Mouse (Mus musculus) kidney, embryonic 16.5 days (tissue): ENCODE results near the gene Smarcd2. TPM values are rescaled to one million over a fixed set of nuclear protein-coding genes. Genes with fewer than 3 reads are reported as not detected.
A peak's percentile ranks its signal among the peaks of the same experiment; 100 is the strongest.

Experiments used
- ATAC-seq: fragments of 200-750 bp; cut with Nextera tagmentation; 2 replicates; pipeline ENCODE4 v1.8.0; 2017; ENCODE audit warnings: moderate TSS enrichment; ENCODE audit not compliant: low FRiP score, low TSS enrichment
- H3K27ac ChIP-seq: fragments of 300-500 bp; sonication (generic); 2 replicates; pipeline ENCODE4 v1.5.1; 2014; ENCODE audit warnings: low read length
- H3K27me3 ChIP-seq: fragments of 300-500 bp; sonication (generic); 2 replicates; pipeline ENCODE4 v1.6.1; 2014; ENCODE audit warnings: low read length, control low read depth, mixed read lengths; ENCODE audit not compliant: insufficient read depth
- H3K36me3 ChIP-seq: fragments of 300-500 bp; sonication (generic); 2 replicates; pipeline ENCODE4 v1.6.1; 2014; ENCODE audit warnings: low read length, control low read depth, mixed read lengths; ENCODE audit not compliant: insufficient read depth
- H3K4me1 ChIP-seq: fragments of 300-500 bp; sonication (generic); 2 replicates; pipeline ENCODE4 v1.6.1; 2014; ENCODE audit warnings: low read length, control low read depth, mixed read lengths; ENCODE audit not compliant: insufficient read depth
- H3K4me2 ChIP-seq: fragments of 300-500 bp; sonication (generic); replicated peaks from 2 replicates; pipeline ENCODE4 v1.6.1; 2014; ENCODE audit warnings: low read depth, low read length
- H3K4me3 ChIP-seq: fragments of 300-500 bp; sonication (generic); 2 replicates; pipeline ENCODE4 v1.5.1; 2014; ENCODE audit warnings: mild to moderate bottlenecking, low read length
- H3K9ac ChIP-seq: fragments of 300-500 bp; sonication (generic); replicated peaks from 2 replicates; pipeline ENCODE4 v1.6.1; 2014; ENCODE audit warnings: low read length
- H3K9me3 ChIP-seq: fragments of 300-500 bp; sonication (generic); 2 replicates; pipeline ENCODE4 v1.6.1; 2016; ENCODE audit warnings: low read length, control low read depth
- WGBS: fragments of 180-500 bp; shearing (Covaris S2); extraction: QIAGEN DNeasy Blood & Tissue Kit; methylation state at CpG from one replicate; pipeline ENCODE4 v1.1.7; 2014; 5-methylcytosine and 5-hydroxymethylcytosine counted together
- polyA plus RNA-seq: library from polyadenylated mRNA; unstranded; fragments of >200 nt; fragmentation: Nextera tagmentation; extraction: Ambion mirVana; gene quantifications from 2 replicates; pipeline ENCODE4 v1.2.1, GENCODE M21; 2015

Smarcd2 gene
- polyA plus RNA-seq, 1 experiment from 2014 or later: 55.0 TPM

DNA sequence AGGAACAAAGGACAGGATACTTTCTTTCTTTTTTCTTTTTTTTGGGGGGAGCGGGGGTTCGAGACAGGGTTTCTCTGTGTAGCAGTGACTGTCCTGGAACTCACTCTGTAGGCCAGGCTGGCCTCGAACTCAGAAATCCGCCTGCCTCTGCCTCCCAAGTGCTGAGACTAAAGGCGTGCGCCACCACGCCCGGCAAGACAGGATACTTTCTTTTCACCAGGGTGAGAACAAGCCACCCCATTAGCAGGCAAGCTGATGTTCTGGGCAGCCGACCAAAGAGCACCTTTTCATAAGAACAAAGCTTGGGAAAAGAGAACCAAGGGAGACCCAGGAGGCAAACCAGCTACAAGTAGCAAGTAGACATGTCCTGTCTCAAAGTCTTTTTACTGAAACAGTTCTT lies 34.0 kb upstream of the Smarcd2 start:
- no peak overlapping the region for H3K27ac ChIP-seq
- 86% methylated on average over 9 of the region's 9 CpGs for WGBS
- no peaks in the 10 kb centered on the region for H3K27me3 ChIP-seq

DNA sequence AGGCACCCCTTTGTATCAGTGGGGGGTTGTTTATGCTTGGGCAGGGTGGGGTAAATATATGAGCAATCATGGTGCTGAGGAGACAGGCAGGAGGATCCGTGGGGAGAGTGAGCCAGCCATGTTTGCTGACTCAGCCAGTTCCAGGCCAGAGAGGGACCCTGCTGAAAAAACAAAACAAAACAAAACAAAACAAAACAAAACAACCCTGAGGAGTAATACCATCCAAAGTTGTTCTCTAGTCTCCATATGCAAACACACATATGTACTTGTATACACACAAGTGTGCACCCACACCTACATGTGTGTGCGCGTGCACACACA lies 33.3 kb upstream of the Smarcd2 start:
- H3K4me1 ChIP-seq: peaks cover 19% of the 10 kb centered on the region
- no peaks in the 10 kb centered on the region for H3K9me3 ChIP-seq
- H3K27me3 ChIP-seq: no peaks in the 10 kb centered on the region
- WGBS: 83% methylated on average over 3 of the region's 3 CpGs
- no peak for ATAC-seq
- H3K4me2 ChIP-seq: no peak overlapping the region
- no peak overlapping the region for H3K4me3 ChIP-seq
- H3K27ac ChIP-seq: 0 out of 2 replicates have a peak overlapping the region, but pooled peaks have one; percentile 15
- H3K36me3 ChIP-seq: no peaks in the 10 kb centered on the region
- H3K9ac ChIP-seq: no peak overlapping the region

More for the DNA sequence above, 34.0 kb upstream of the Smarcd2 start:
- H3K9me3 ChIP-seq: no peaks in the 10 kb centered on the region
- ATAC-seq: no peak
- H3K4me3 ChIP-seq: no peak overlapping the region
- H3K36me3 ChIP-seq: no peaks in the 10 kb centered on the region
- no peak overlapping the region for H3K4me2 ChIP-seq
- no peak overlapping the region for H3K9ac ChIP-seq
- H3K4me1 ChIP-seq: peaks cover 19% of the 10 kb centered on the region

DNA sequence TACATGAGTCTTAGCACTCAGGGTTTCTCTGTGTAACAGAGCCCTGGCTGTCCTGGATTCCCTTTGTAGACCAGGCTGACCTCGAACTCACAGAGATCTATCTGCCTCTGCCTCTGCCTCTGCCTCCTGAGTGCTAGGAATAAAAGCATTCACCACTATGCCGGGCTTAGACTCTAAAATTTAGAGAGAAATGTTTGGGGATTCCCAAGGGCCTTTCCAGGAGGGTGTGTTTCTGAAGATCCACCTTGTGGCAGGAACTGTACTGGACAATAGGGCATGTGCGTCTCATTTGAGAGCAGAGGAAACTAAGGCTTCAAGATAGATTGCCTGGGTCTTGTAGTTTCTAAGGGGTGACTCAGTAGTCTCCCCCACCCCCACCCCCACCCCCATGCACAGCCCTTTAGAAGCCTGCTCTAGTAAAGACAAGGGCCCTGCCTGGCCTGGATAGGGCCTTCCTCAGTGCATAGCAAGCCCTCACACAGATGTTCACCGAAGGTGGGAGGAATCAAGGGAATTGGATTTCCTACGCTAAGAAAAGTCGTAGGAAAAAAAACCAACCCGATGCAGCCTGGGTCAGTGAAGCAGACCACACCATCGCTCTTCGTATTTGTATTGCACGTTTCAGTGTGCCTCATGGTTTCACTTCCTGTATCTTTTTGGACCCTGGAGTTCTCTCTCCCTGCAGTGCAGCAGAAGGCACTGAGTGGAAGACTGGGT lies 32.7 kb upstream of the Smarcd2 start:
- H3K9me3 ChIP-seq: no peaks in the 10 kb centered on the region
- no peak overlapping the region for H3K4me3 ChIP-seq
- H3K4me2 ChIP-seq: no peak overlapping the region
- H3K27ac ChIP-seq: 0 out of 2 replicates have a peak overlapping the region, but pooled peaks have one; percentile 15
- H3K36me3 ChIP-seq: no peaks in the 10 kb centered on the region
- H3K9ac ChIP-seq: no peak overlapping the region
- 53% methylated on average over 10 of the region's 10 CpGs for WGBS
- H3K4me1 ChIP-seq: peaks cover 19% of the 10 kb centered on the region
- H3K27me3 ChIP-seq: no peaks in the 10 kb centered on the region
- no peak for ATAC-seq

DNA sequence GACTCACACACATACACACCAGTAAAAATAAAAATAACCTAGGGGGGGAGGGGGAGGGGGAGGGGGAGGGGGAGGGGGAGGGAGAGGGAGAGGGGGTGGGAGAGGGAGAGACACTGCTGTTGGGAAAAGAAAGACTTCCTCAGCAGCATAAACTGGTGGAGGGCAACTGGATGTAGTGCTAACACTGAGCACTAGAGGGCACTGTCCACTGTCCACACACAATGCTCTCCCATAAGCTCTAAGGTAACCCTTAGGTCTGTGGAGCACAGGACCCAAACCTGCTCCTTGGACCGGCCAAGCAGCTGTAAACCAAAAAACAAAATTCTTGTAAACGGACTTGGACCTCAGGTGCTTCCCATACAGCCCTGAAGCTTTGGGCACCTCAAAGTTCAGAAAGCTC lies 29.9 kb upstream of the Smarcd2 start:
- Histone ChIP-seq H3K27me3 (no peaks in the 10 kb centered on the region), H3K9ac (no peak overlapping the region), H3K4me3 (no peak overlapping the region), H3K27ac (no peak overlapping the region), H3K4me1 (peaks cover 9% of the 10 kb centered on the region), H3K4me2 (no peak overlapping the region), H3K36me3 (no peaks in the 10 kb centered on the region), H3K9me3 (no peaks in the 10 kb centered on the region)
- peak; percentile 77 for ATAC-seq
- WGBS: 6% methylated on average over 2 of the region's 2 CpGs

GRCm38 (mm10) chr11:106301765-106302164 lies 29.0 kb upstream of the Smarcd2 start, which contains the start of gene Gh:
TSS of gene Gh (minus strand) at chr11:106301865.
- H3K27me3 ChIP-seq: no peaks in the 10 kb centered on the region

DNA sequence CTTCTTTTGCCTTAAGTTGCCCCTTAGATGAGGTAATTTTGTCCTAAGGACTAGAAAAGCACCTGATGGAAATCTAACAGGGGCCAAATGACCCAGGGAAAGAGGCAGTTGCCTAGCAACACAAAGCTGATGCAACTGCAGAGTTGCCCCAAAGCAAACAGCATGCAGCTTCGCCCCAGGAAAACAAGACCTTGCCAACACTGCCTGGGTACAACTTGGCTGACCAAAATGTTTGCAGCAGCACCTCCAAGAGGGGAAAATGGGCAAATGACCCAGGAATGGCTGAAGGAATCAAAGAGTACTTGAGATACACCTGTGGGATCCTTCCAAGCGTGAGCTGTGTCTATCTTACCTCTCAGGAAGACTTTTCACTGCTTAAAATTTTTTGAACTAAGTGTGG lies 19.1 kb upstream of the Smarcd2 start:
- H3K4me1 ChIP-seq: no peaks in the 10 kb centered on the region
- H3K27ac ChIP-seq: no peak overlapping the region
- no peak overlapping the region for H3K9ac ChIP-seq
- no peak overlapping the region for H3K4me3 ChIP-seq
- H3K9me3 ChIP-seq: no peaks in the 10 kb centered on the region
- H3K27me3 ChIP-seq: no peaks in the 10 kb centered on the region
- no peak for ATAC-seq
- no peaks in the 10 kb centered on the region for H3K36me3 ChIP-seq
- 90% methylated on average over 2 of the region's 2 CpGs for WGBS
- H3K4me2 ChIP-seq: no peak overlapping the region

More at GRCm38 (mm10) chr11:106301765-106302164, 29.0 kb upstream of the Smarcd2 start, which contains the start of gene Gh:
- Histone ChIP-seq H3K36me3 (no peaks in the 10 kb centered on the region), H3K4me3 (no peak within 1 kb of the TSS), H3K27ac (no peak within 1 kb of the TSS), H3K9ac (no peak within 1 kb of the TSS), H3K4me1 (peaks cover 5% of the 10 kb centered on the region; the same call in 1 of the 2 replicates), H3K4me2 (no peak within 1 kb of the TSS), H3K9me3 (no peaks in the 10 kb centered on the region)
- no peak for ATAC-seq
- 82% methylated on average over 9 of the region's 9 CpGs for WGBS

DNA sequence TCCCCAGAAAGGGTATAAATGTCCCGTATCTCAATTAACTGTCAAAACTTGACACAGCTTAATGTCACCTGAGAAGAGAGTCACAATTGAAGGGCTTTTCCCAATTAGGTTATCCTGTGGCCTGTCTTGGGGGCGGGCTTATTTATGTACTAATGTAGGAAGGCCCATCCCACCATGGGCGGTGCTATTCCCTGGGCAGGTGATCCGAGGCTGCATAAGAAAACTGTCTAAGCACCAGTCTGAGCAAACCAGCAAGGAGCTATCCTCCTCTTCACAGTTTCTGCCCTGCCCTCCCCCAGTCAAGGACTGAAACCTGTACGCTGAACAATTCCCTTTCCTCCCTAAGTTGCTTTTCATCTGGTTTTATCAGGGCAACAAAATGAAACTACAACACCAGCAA lies 17.6 kb upstream of the Smarcd2 start:
- ATAC-seq: no peak
- H3K9ac ChIP-seq: no peak overlapping the region
- H3K9me3 ChIP-seq: no peaks in the 10 kb centered on the region
- no peak overlapping the region for H3K27ac ChIP-seq
- no peaks in the 10 kb centered on the region for H3K27me3 ChIP-seq
- no peaks in the 10 kb centered on the region for H3K4me1 ChIP-seq
- 90% methylated on average over 5 of the region's 5 CpGs for WGBS
- H3K4me3 ChIP-seq: no peak overlapping the region
- no peaks in the 10 kb centered on the region for H3K36me3 ChIP-seq
- H3K4me2 ChIP-seq: no peak overlapping the region

DNA sequence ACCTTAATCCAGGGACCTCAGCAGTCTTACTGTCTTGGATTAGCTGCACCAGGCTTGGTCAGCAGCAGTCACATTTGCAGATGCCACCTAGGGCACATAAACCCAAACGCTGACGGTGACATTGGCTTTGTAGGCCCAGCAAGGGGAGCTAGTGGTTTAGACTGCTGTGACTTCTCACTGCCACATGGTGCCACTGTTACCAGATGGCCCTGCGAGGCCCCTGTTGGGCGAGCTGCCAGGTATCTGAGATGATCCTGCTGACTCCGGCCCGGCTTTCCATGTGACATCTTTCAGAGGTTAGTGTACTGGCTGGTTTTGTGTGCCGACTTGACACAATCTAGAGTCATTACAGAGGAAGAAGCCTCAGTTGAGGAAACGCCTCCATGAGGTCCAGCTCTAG lies 16.6 kb upstream of the Smarcd2 start:
- no peaks in the 10 kb centered on the region for H3K4me1 ChIP-seq
- no peak for ATAC-seq
- H3K4me3 ChIP-seq: no peak overlapping the region
- H3K27ac ChIP-seq: no peak overlapping the region
- H3K27me3 ChIP-seq: no peaks in the 10 kb centered on the region
- no peaks in the 10 kb centered on the region for H3K9me3 ChIP-seq
- no peaks in the 10 kb centered on the region for H3K36me3 ChIP-seq
- H3K9ac ChIP-seq: no peak overlapping the region
- no peak overlapping the region for H3K4me2 ChIP-seq
- WGBS: 55% methylated on average over 8 of the region's 8 CpGs

- WGBS: 72% methylated on average over 11 of the region's 11 CpGs
- Histone ChIP-seq H3K27ac (no peak overlapping the region), H3K9ac (no peak overlapping the region), H3K4me1 (no peaks in the 10 kb centered on the region), H3K36me3 (no peaks in the 10 kb centered on the region), H3K4me3 (no peak overlapping the region), H3K4me2 (no peak overlapping the region), H3K27me3 (no peaks in the 10 kb centered on the region), H3K9me3 (no peaks in the 10 kb centered on the region)
- ATAC-seq: no peak
These were observed 14.2 kb upstream of the Smarcd2 start for GRCm38 (mm10) chr11:106286987-106287386.

DNA sequence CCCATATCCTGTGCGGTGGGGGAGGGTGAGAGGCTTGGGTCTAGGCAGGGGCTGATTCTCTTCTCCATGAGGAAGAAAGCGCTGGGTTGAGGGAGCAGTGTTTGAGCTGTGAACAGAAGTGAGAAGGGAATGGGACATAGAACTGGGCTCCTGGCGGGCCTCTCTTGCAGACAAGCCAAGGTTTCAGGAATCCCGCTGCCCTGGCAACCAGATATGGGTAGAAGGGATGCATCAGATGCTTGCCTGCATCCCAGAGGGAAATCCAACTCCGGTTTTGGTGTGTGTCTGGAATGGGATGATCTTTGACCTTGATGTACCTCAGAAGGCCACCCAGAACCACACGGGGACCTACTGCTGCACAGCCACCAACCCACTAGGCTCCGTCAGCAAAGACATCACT lies 13.4 kb upstream of the Smarcd2 start:
- Histone ChIP-seq H3K4me3 (no peak overlapping the region), H3K9ac (no peak overlapping the region), H3K9me3 (no peaks in the 10 kb centered on the region), H3K36me3 (no peaks in the 10 kb centered on the region), H3K4me1 (no peaks in the 10 kb centered on the region), H3K27me3 (no peaks in the 10 kb centered on the region), H3K27ac (no peak overlapping the region), H3K4me2 (no peak overlapping the region)
- WGBS: 86% methylated on average over 7 of the region's 7 CpGs
- ATAC-seq: no peak
